Mouse (Mus musculus): ENCODE measurements around the gene Scfd2. TPM values are rescaled to one million over a fixed set of nuclear protein-coding genes. Genes with fewer than 3 reads are reported as not detected.

The Scfd2 gene
- polyA plus RNA-seq, 1 experiment = 3.1 TPM

GRCm38 (mm10) chr5:74233808-74234207 is 297.8 kb downstream of the Scfd2 start:
- WGBS = 58% methylated on average over 7 of the region's 7 CpGs
- no peaks in the 10 kb centered on the region; the same call in 1 of the 2 replicates for H3K4me1 ChIP-seq (ENCODE audit: control insufficient read depth, insufficient read depth, low read length)
- TF ChIP-seq POLR2A (IDR thresholded peaks at IDR 0.05; ENCODE audit: borderline replicate concordance, control insufficient read depth, low read depth, low read length) (no peak), CTCF (IDR thresholded peaks at IDR 0.05; ENCODE audit: control insufficient read depth, insufficient read depth, low read length) (no peak)
- no peak overlapping the region for H3K27ac ChIP-seq (ENCODE audit: control insufficient read depth, insufficient read depth, low read depth, low read length, poor library complexity)
- no peak overlapping the region for H3K4me3 ChIP-seq (replicated peaks; ENCODE audit: control insufficient read depth, low read depth, low read length)

- WGBS = 73% methylated on average over 2 of the region's 2 CpGs
- TF ChIP-seq POLR2A (IDR thresholded peaks at IDR 0.05; ENCODE audit: borderline replicate concordance, control insufficient read depth, low read depth, low read length) (no peak), CTCF (IDR thresholded peaks at IDR 0.05; ENCODE audit: control insufficient read depth, insufficient read depth, low read length) (no peak)
- Histone ChIP-seq H3K4me1 (ENCODE audit: control insufficient read depth, insufficient read depth, low read length) (no peaks in the 10 kb centered on the region; the same call in 1 of the 2 replicates), H3K4me3 (replicated peaks; ENCODE audit: control insufficient read depth, low read depth, low read length) (no peak overlapping the region), H3K27ac (ENCODE audit: control insufficient read depth, insufficient read depth, low read depth, low read length, poor library complexity) (no peak overlapping the region)
Observed at GRCm38 (mm10) chr5:74230525-74230924, 301.0 kb downstream of the Scfd2 start.

- H3K4me1 ChIP-seq (ENCODE audit: control insufficient read depth, insufficient read depth, low read length) = no peaks in the 10 kb centered on the region; the same call in 1 of the 2 replicates
- 77% methylated on average over 11 of the region's 11 CpGs for WGBS
- H3K4me3 ChIP-seq (replicated peaks; ENCODE audit: control insufficient read depth, low read depth, low read length) = no peak overlapping the region
- no peak overlapping the region for H3K27ac ChIP-seq (ENCODE audit: control insufficient read depth, insufficient read depth, low read depth, low read length, poor library complexity)
- no peak for TF ChIP-seq POLR2A (IDR thresholded peaks at IDR 0.05; ENCODE audit: borderline replicate concordance, control insufficient read depth, low read depth, low read length)
- TF ChIP-seq CTCF (IDR thresholded peaks at IDR 0.05; ENCODE audit: control insufficient read depth, insufficient read depth, low read length) = no peak
Observed at GRCm38 (mm10) chr5:74229775-74230413, 301.7 kb downstream of the Scfd2 start.

GRCm38 (mm10) chr5:74228938-74229337 is 302.6 kb downstream of the Scfd2 start:
- TF ChIP-seq CTCF (IDR thresholded peaks at IDR 0.05; ENCODE audit: control insufficient read depth, insufficient read depth, low read length) (no peak), POLR2A (IDR thresholded peaks at IDR 0.05; ENCODE audit: borderline replicate concordance, control insufficient read depth, low read depth, low read length) (no peak)
- WGBS = 64% methylated on average over 1 of the region's 1 CpGs
- H3K4me1 ChIP-seq (ENCODE audit: control insufficient read depth, insufficient read depth, low read length) = no peaks in the 10 kb centered on the region; the same call in 1 of the 2 replicates
- no peak overlapping the region for H3K27ac ChIP-seq (ENCODE audit: control insufficient read depth, insufficient read depth, low read depth, low read length, poor library complexity)
- no peak overlapping the region for H3K4me3 ChIP-seq (replicated peaks; ENCODE audit: control insufficient read depth, low read depth, low read length)

GRCm38 (mm10) chr5:74227352-74227751 is 304.2 kb downstream of the Scfd2 start:
- no peak overlapping the region for H3K27ac ChIP-seq (ENCODE audit: control insufficient read depth, insufficient read depth, low read depth, low read length, poor library complexity)
- H3K4me1 ChIP-seq (ENCODE audit: control insufficient read depth, insufficient read depth, low read length) = no peaks in the 10 kb centered on the region; the same call in 1 of the 2 replicates
- H3K4me3 ChIP-seq (replicated peaks; ENCODE audit: control insufficient read depth, low read depth, low read length) = no peak overlapping the region
- 88% methylated on average over 6 of the region's 6 CpGs for WGBS
- TF ChIP-seq CTCF (IDR thresholded peaks at IDR 0.05; ENCODE audit: control insufficient read depth, insufficient read depth, low read length) = no peak
- no peak for TF ChIP-seq POLR2A (IDR thresholded peaks at IDR 0.05; ENCODE audit: borderline replicate concordance, control insufficient read depth, low read depth, low read length)

GRCm38 (mm10) chr5:74226183-74226582 is 305.4 kb downstream of the Scfd2 start:
- no peak overlapping the region for H3K4me3 ChIP-seq (replicated peaks; ENCODE audit: control insufficient read depth, low read depth, low read length)
- WGBS = 86% methylated on average over 5 of the region's 5 CpGs
- H3K27ac ChIP-seq (ENCODE audit: control insufficient read depth, insufficient read depth, low read depth, low read length, poor library complexity) = no peak overlapping the region
- H3K4me1 ChIP-seq (ENCODE audit: control insufficient read depth, insufficient read depth, low read length) = no peaks in the 10 kb centered on the region; the same call in 1 of the 2 replicates
- TF ChIP-seq CTCF (IDR thresholded peaks at IDR 0.05; ENCODE audit: control insufficient read depth, insufficient read depth, low read length) (no peak), POLR2A (IDR thresholded peaks at IDR 0.05; ENCODE audit: borderline replicate concordance, control insufficient read depth, low read depth, low read length) (no peak)

- H3K4me3 ChIP-seq (replicated peaks; ENCODE audit: control insufficient read depth, low read depth, low read length) = no peak overlapping the region
- no peaks in the 10 kb centered on the region for H3K4me1 ChIP-seq (ENCODE audit: control insufficient read depth, insufficient read depth, low read length)
- no peak overlapping the region for H3K27ac ChIP-seq (ENCODE audit: control insufficient read depth, insufficient read depth, low read depth, low read length, poor library complexity)
- no peak for TF ChIP-seq POLR2A (IDR thresholded peaks at IDR 0.05; ENCODE audit: borderline replicate concordance, control insufficient read depth, low read depth, low read length)
- no peak for TF ChIP-seq CTCF (IDR thresholded peaks at IDR 0.05; ENCODE audit: control insufficient read depth, insufficient read depth, low read length)
- WGBS = 83% methylated on average over 6 of the region's 6 CpGs
Observed at GRCm38 (mm10) chr5:74224480-74224879, 307.1 kb downstream of the Scfd2 start.

GRCm38 (mm10) chr5:74222626-74223025 is 308.9 kb downstream of the Scfd2 start:
- WGBS = 78% methylated on average over 4 of the region's 4 CpGs
- TF ChIP-seq CTCF (IDR thresholded peaks at IDR 0.05; ENCODE audit: control insufficient read depth, insufficient read depth, low read length) = no peak
- no peak for TF ChIP-seq POLR2A (IDR thresholded peaks at IDR 0.05; ENCODE audit: borderline replicate concordance, control insufficient read depth, low read depth, low read length)

More at GRCm38 (mm10) chr5:74222626-74223025, 308.9 kb downstream of the Scfd2 start:
- no peaks in the 10 kb centered on the region for H3K4me1 ChIP-seq (ENCODE audit: control insufficient read depth, insufficient read depth, low read length)
- H3K4me3 ChIP-seq (replicated peaks; ENCODE audit: control insufficient read depth, low read depth, low read length) = no peak overlapping the region
- no peak overlapping the region for H3K27ac ChIP-seq (ENCODE audit: control insufficient read depth, insufficient read depth, low read depth, low read length, poor library complexity)

All from bone marrow, adult 2 months (tissue).